Mouse (Mus musculus) monocyte, adult 5-6 weeks (primary cell): ENCODE data around the gene Gal. TPM values are rescaled to one million over a fixed set of nuclear protein-coding genes. Genes with fewer than 3 reads are reported as not detected.

ENCODE experiments used
- ATAC-seq: fragments of 153-309, 156-312 bp; replicated peaks from 2 replicates; pipeline ENCODE4 v1.8.0; 2017; ENCODE audit warnings: mild to moderate bottlenecking; ENCODE audit not compliant: low TSS enrichment, insufficient number of reproducible peaks, severe bottlenecking, poor library complexity, low FRiP score
- total RNA-seq: library from RNA; stranded (forward); fragments of 200-1000, 200-491, 200-594 nt; gene quantifications from 3 replicates; pipeline ENCODE4 v1.2.3, GENCODE M21; 2017

The Gal gene
- total RNA-seq, 1 experiment from 2014 or later = not detected

DNA sequence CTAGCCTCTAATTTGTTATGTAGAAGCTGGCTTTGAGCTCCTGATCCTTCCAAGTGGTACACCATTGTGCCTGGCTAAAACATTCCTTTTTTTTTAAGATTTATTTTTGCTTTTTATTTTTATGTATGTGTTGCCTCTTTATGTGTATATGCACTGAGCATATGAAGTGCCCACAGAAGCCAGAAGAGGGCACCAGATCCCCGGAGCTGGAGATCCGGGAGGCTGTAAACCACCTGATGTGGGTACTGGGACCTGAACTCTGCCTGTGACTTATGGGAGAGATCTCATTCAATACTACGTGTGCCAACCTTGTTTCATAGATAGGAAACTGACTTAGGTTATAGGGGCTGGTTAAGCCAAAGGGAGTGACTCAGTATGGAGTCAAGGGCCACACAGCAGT is 46.1 kb downstream of the Gal start:
- no peak for ATAC-seq

GRCm38 (mm10) chr19:3365089-3365488 is 49.3 kb downstream of the Gal start:
- ATAC-seq = no peak

- no peak for ATAC-seq
Measured at GRCm38 (mm10) chr19:3363510-3363909, 50.8 kb downstream of the Gal start.

Other genes with a start within 250 kb of the Gal start
- 50.9 to 77.2 TPM (median 60.4 TPM) in 3 replicates for gene Mrpl21, start 131.6 kb downstream of the Gal start, total RNA-seq
- 2.3 to 7.1 TPM (median 5.0 TPM) in 3 replicates for gene Ighmbp2, start 131.5 kb downstream of the Gal start, total RNA-seq
- gene Cpt1a, start 92.2 kb downstream of the Gal start, total RNA-seq = 49.3 to 85.9 TPM (median 54.0 TPM) in 3 replicates
- gene Tesmin, start 25.7 kb downstream of the Gal start, total RNA-seq = 1.7 to 4.3 TPM (median 2.6 TPM) in 3 replicates
- gene Ppp6r3, start 161.2 kb upstream of the Gal start, total RNA-seq = 90.3 to 128 TPM (median 101 TPM) in 3 replicates